Mouse (Mus musculus) lung, postnatal 36 days (tissue): Measurements from ENCODE around the gene Sorbs2.

ENCODE experiments used
- DNase-seq: peaks from one replicate; pipeline ENCODE4 v3.0.0; 2022; ENCODE audit warnings: mixed read lengths

Gene Sorbs2

GRCm38 (mm10) chr8:45507634-45508321 lies at the start of gene Sorbs2:
Sorbs2 (plus strand) TSS chr8:45507788.
- no peak for DNase-seq

- no peak for DNase-seq
Measured at GRCm38 (mm10) chr8:45457874-45458273, 49.7 kb upstream of the Sorbs2 start.

GRCm38 (mm10) chr8:45469006-45469405 lies 38.6 kb upstream of the Sorbs2 start:
- no peak for DNase-seq

GRCm38 (mm10) chr8:45469507-45470178 lies 37.9 kb upstream of the Sorbs2 start:
- peak; percentile 38 for DNase-seq

- DNase-seq, result no peak
Measured at GRCm38 (mm10) chr8:45480886-45481285, 26.7 kb upstream of the Sorbs2 start.

- DNase-seq, result no peak
Measured at GRCm38 (mm10) chr8:45486281-45486680, 21.3 kb upstream of the Sorbs2 start.

- DNase-seq, result no peak
Measured at GRCm38 (mm10) chr8:45503971-45504370, 3.6 kb upstream of the Sorbs2 start.

- DNase-seq, result no peak
Measured at GRCm38 (mm10) chr8:45506376-45506775, 1.2 kb upstream of the Sorbs2 start.

GRCm38 (mm10) chr8:45507277-45507633 lies 333 bp upstream of the Sorbs2 start:
- DNase-seq, result no peak

GRCm38 (mm10) chr8:45508521-45509104 lies 1.0 kb downstream of the Sorbs2 start:
- DNase-seq, result no peak

GRCm38 (mm10) chr8:45512369-45512768 lies 4.8 kb downstream of the Sorbs2 start:
- DNase-seq, result no peak

GRCm38 (mm10) chr8:45521595-45521994 lies 14.0 kb downstream of the Sorbs2 start:
- no peak for DNase-seq

GRCm38 (mm10) chr8:45527708-45528107 lies 20.1 kb downstream of the Sorbs2 start:
- DNase-seq, result no peak

GRCm38 (mm10) chr8:45528890-45529289 lies 21.3 kb downstream of the Sorbs2 start:
- no peak for DNase-seq

- DNase-seq, result no peak
Measured at GRCm38 (mm10) chr8:45536578-45536977, 29.0 kb downstream of the Sorbs2 start.

- DNase-seq, result peak; percentile 2
Measured at GRCm38 (mm10) chr8:45540513-45540912, 32.9 kb downstream of the Sorbs2 start.

- no peak for DNase-seq
Measured at GRCm38 (mm10) chr8:45552175-45552574, 44.6 kb downstream of the Sorbs2 start.

GRCm38 (mm10) chr8:45554627-45555026 lies 47.0 kb downstream of the Sorbs2 start:
- DNase-seq, result no peak

GRCm38 (mm10) chr8:45557936-45558335 lies 50.3 kb downstream of the Sorbs2 start:
- DNase-seq, result no peak

GRCm38 (mm10) chr8:45558426-45558825 lies 50.8 kb downstream of the Sorbs2 start:
- no peak for DNase-seq

GRCm38 (mm10) chr8:45559176-45559820 lies 51.7 kb downstream of the Sorbs2 start:
- no peak for DNase-seq

- DNase-seq, result no peak
Measured at GRCm38 (mm10) chr8:45565189-45565588, 57.6 kb downstream of the Sorbs2 start.

- no peak for DNase-seq
Measured at GRCm38 (mm10) chr8:45570117-45570516, 62.5 kb downstream of the Sorbs2 start.
